Mouse (Mus musculus) bone marrow macrophage, adult 2 months (primary cell): ENCODE results near the gene Leap2.

Source experiments
- CTCF ChIP-seq: IDR thresholded peaks from 2 replicates; pipeline ENCODE4 v1.5.1; 2012; ENCODE audit warnings: low read depth, mild to moderate bottlenecking, low read length, moderate library complexity
- POLR2A ChIP-seq: IDR thresholded peaks from 2 replicates; pipeline ENCODE4 v1.6.1; 2012; ENCODE audit warnings: mild to moderate bottlenecking, low read depth, low read length, borderline replicate concordance

GRCm38 (mm10) chr11:53413871-53414270 is 9.1 kb downstream of the Leap2 start:
- TF ChIP-seq CTCF = no peak
- no peak for TF ChIP-seq POLR2A
